Mouse (Mus musculus): Measurements from ENCODE around the gene Slc22a14.

GRCm38 (mm10) chr9:119155416-119155815 is 209.9 kb downstream of the Slc22a14 start:
- TF ChIP-seq CTCF (IDR thresholded peaks at IDR 0.05; ENCODE audit: low read depth, low read length): no peak
- TF ChIP-seq POLR2A (IDR thresholded peaks at IDR 0.05; ENCODE audit: borderline replicate concordance, low read depth, low read length): no peak

Data from bone marrow macrophage, adult 2 months (primary cell).